Mouse (Mus musculus) erythroblast, embryonic 14.5 days (primary cell): Measurements from ENCODE around the gene Prkrip1.

ENCODE experiments used
- GATA1 ChIP-seq: IDR thresholded peaks from 2 replicates; pipeline ENCODE4 v1.6.1; 2012; ENCODE audit warnings: low read length, inconsistent platforms, mixed read lengths
- TAL1 ChIP-seq: IDR thresholded peaks from 3 replicates; pipeline ENCODE4 v1.6.1; 2012; ENCODE audit warnings: low read length, inconsistent platforms, mixed read lengths

GRCm38 (mm10) chr5:136240381-136240780 is 41.6 kb upstream of the Prkrip1 start:
- no peak for TF ChIP-seq GATA1
- no peak for TF ChIP-seq TAL1
